Mouse (Mus musculus) kidney, postnatal 0 days (tissue): ENCODE measurements around the gene Spata13. TPM values are rescaled to one million over a fixed set of nuclear protein-coding genes. Genes with fewer than 3 reads are reported as not detected.

Experiments used
- ATAC-seq: fragments of 200-750 bp; cut with Nextera tagmentation; replicated peaks from 2 replicates; pipeline ENCODE4 v1.8.0; 2017; ENCODE audit warnings: low read depth, moderate number of reproducible peaks, moderate TSS enrichment, moderate library complexity; ENCODE audit not compliant: low FRiP score
- DNase-seq: peaks from one replicate; pipeline ENCODE4 v3.0.0-alpha.2; 2016; ENCODE audit warnings: low spot score
- H3K27ac ChIP-seq: fragments of 300-500 bp; sonication (generic); 2 replicates; pipeline ENCODE4 v1.5.1; 2014; ENCODE audit warnings: mild to moderate bottlenecking
- H3K27me3 ChIP-seq: fragments of 300-500 bp; sonication (generic); 2 replicates; pipeline ENCODE4 v1.6.1; 2014; ENCODE audit warnings: low read length, mixed read lengths; ENCODE audit not compliant: insufficient read depth
- H3K36me3 ChIP-seq: fragments of 300-500 bp; sonication (generic); 2 replicates; pipeline ENCODE4 v1.6.1; 2014; ENCODE audit warnings: low read length, mixed read lengths; ENCODE audit not compliant: insufficient read depth
- H3K4me1 ChIP-seq: fragments of 300-500 bp; sonication (generic); replicated peaks from 2 replicates; pipeline ENCODE4 v1.6.1; 2014; ENCODE audit warnings: antibody characterized with exemption, low read length, mixed read lengths; ENCODE audit not compliant: insufficient read depth
- H3K4me2 ChIP-seq: fragments of 300-500 bp; sonication (generic); 2 replicates; pipeline ENCODE4 v1.6.1; 2014; ENCODE audit warnings: mild to moderate bottlenecking, low read length, moderate library complexity, mixed read lengths
- H3K4me3 ChIP-seq: fragments of 300-500 bp; sonication (generic); replicated peaks from 2 replicates; pipeline ENCODE4 v1.5.1; 2014; ENCODE audit warnings: low read depth, low read length
- H3K9ac ChIP-seq: fragments of 300-500 bp; sonication (generic); 2 replicates; pipeline ENCODE4 v1.6.1; 2014; ENCODE audit warnings: low read depth, low read length
- H3K9me3 ChIP-seq: fragments of 300-500 bp; sonication (generic); replicated peaks from 2 replicates; pipeline ENCODE4 v1.6.1; 2016; ENCODE audit warnings: low read length, inconsistent platforms, mixed read lengths
- CTCF ChIP-seq: IDR thresholded peaks from 2 replicates; pipeline ENCODE4 v1.5.1; 2016; ENCODE audit warnings: antibody characterized with exemption, low read depth, mild to moderate bottlenecking, moderate library complexity
- WGBS: fragments of 180-500 bp; shearing (Covaris S2); extraction: QIAGEN DNeasy Blood & Tissue Kit; methylation state at CpG from one replicate; pipeline ENCODE4 v1.1.7; 2014; 5-methylcytosine and 5-hydroxymethylcytosine counted together
- polyA plus RNA-seq: library from polyadenylated mRNA; unstranded; fragments of >200 nt; fragmentation: Nextera tagmentation; extraction: Ambion mirVana; gene quantifications from 2 replicates; pipeline ENCODE4 v1.2.1, GENCODE M21; 2015

Gene Spata13
- polyA plus RNA-seq, 1 experiment from 2014 or later, result 47.4 TPM

GRCm38 (mm10) chr14:60689768-60690167, 56.0 kb downstream of the Spata13 start:
- no peaks in the 10 kb centered on the region for H3K27me3 ChIP-seq
- peaks cover 12% of the 10 kb centered on the region; the same call in 1 of the 2 replicates for H3K36me3 ChIP-seq
- 91% methylated on average over 5 of the region's 5 CpGs for WGBS
- H3K9ac ChIP-seq, result no peak overlapping the region
- H3K4me2 ChIP-seq, result no peak overlapping the region
- no peak overlapping the region for H3K27ac ChIP-seq
- 0 out of 2 replicates have a peak, but pooled peaks cover 14% of the 10 kb centered on the region for H3K4me1 ChIP-seq
- no peak for ATAC-seq
- DNase-seq, result no peak
- no peak overlapping the region for H3K4me3 ChIP-seq
- TF ChIP-seq CTCF, result no peak
- no peaks in the 10 kb centered on the region for H3K9me3 ChIP-seq

- Histone ChIP-seq H3K27me3 (no peaks in the 10 kb centered on the region), H3K9ac (no peak overlapping the region), H3K4me2 (no peak overlapping the region), H3K4me1 (0 out of 2 replicates have a peak, but pooled peaks cover 14% of the 10 kb centered on the region), H3K36me3 (peaks cover 12% of the 10 kb centered on the region; the same call in 1 of the 2 replicates), H3K4me3 (no peak overlapping the region), H3K9me3 (no peaks in the 10 kb centered on the region), H3K27ac (no peak overlapping the region)
- no peak for ATAC-seq
- TF ChIP-seq CTCF, result no peak
- no peak for DNase-seq
- 82% methylated on average over 7 of the region's 7 CpGs for WGBS
These were observed 56.8 kb downstream of the Spata13 start for GRCm38 (mm10) chr14:60690631-60691030.

GRCm38 (mm10) chr14:60693122-60693536, 59.3 kb downstream of the Spata13 start:
- peak overlapping the region; percentile 47; the same call in 1 of the 2 replicates for H3K27ac ChIP-seq
- 13% methylated on average over 11 of the region's 11 CpGs for WGBS
- no peaks in the 10 kb centered on the region for H3K9me3 ChIP-seq
- DNase-seq (peak; percentile 70), ATAC-seq (no peak)
- no peak overlapping the region for H3K4me3 ChIP-seq
- H3K4me1 ChIP-seq, result 0 out of 2 replicates have a peak, but pooled peaks cover 11% of the 10 kb centered on the region
- no peaks in the 10 kb centered on the region for H3K27me3 ChIP-seq
- no peak overlapping the region; the same call in 1 of the 2 replicates for H3K4me2 ChIP-seq
- peaks cover 12% of the 10 kb centered on the region; the same call in 1 of the 2 replicates for H3K36me3 ChIP-seq
- TF ChIP-seq CTCF, result no peak
- no peak overlapping the region for H3K9ac ChIP-seq

GRCm38 (mm10) chr14:60693666-60694065, 59.9 kb downstream of the Spata13 start:
- Histone ChIP-seq H3K4me1 (0 out of 2 replicates have a peak, but pooled peaks cover 11% of the 10 kb centered on the region), H3K27me3 (no peaks in the 10 kb centered on the region), H3K36me3 (peaks cover 12% of the 10 kb centered on the region; the same call in 1 of the 2 replicates), H3K27ac (peak overlapping the region; percentile 47; the same call in 1 of the 2 replicates), H3K9me3 (no peaks in the 10 kb centered on the region), H3K4me2 (no peak overlapping the region), H3K4me3 (no peak overlapping the region), H3K9ac (no peak overlapping the region)
- TF ChIP-seq CTCF, result no peak
- DNase-seq, result peak; percentile 54
- ATAC-seq, result no peak
- WGBS, result 51% methylated on average over 5 of the region's 5 CpGs

GRCm38 (mm10) chr14:60694215-60694997, 60.6 kb downstream of the Spata13 start:
- H3K36me3 ChIP-seq, result peaks cover 12% of the 10 kb centered on the region; the same call in 1 of the 2 replicates
- no peak overlapping the region for H3K27ac ChIP-seq
- no peaks in the 10 kb centered on the region for H3K27me3 ChIP-seq
- WGBS, result 50% methylated on average over 14 of the region's 14 CpGs
- ATAC-seq (no peak), DNase-seq (peak; percentile 72)
- H3K9ac ChIP-seq, result no peak overlapping the region
- H3K4me2 ChIP-seq, result no peak overlapping the region
- no peak overlapping the region for H3K4me3 ChIP-seq
- H3K4me1 ChIP-seq, result 0 out of 2 replicates have a peak, but pooled peaks cover 11% of the 10 kb centered on the region
- peak; percentile 81 for TF ChIP-seq CTCF
- H3K9me3 ChIP-seq, result no peaks in the 10 kb centered on the region

- 64% methylated on average over 8 of the region's 8 CpGs for WGBS
These were observed 63.5 kb downstream of the Spata13 start for GRCm38 (mm10) chr14:60697351-60697750.

More at GRCm38 (mm10) chr14:60697351-60697750, 63.5 kb downstream of the Spata13 start:
- DNase-seq, result no peak
- Histone ChIP-seq H3K4me1 (0 out of 2 replicates have a peak, but pooled peaks cover 14% of the 10 kb centered on the region), H3K27me3 (no peaks in the 10 kb centered on the region), H3K4me3 (no peak overlapping the region), H3K36me3 (0 out of 2 replicates have a peak, but pooled peaks cover under 1% of the 10 kb centered on the region), H3K9ac (no peak overlapping the region), H3K9me3 (no peaks in the 10 kb centered on the region), H3K27ac (no peak overlapping the region), H3K4me2 (no peak overlapping the region)
- TF ChIP-seq CTCF, result no peak
- peak; percentile 49 for ATAC-seq
